Mouse (Mus musculus): ENCODE data around the gene Rdh11. TPM values are rescaled to one million over a fixed set of nuclear protein-coding genes. Genes with fewer than 3 reads are reported as not detected.

The Rdh11 gene
- total RNA-seq, 2 experiments from 2014 or later, result 5.2 to 6.6 TPM

- no peak for ATAC-seq (replicated peaks; ENCODE audit: low FRiP score, poor library complexity, severe bottlenecking)
These were observed 50.7 kb downstream of the Rdh11 start for GRCm38 (mm10) chr12:79141384-79141783.

- ATAC-seq (replicated peaks; ENCODE audit: low FRiP score, poor library complexity, severe bottlenecking), result no peak
These were observed 51.3 kb downstream of the Rdh11 start for GRCm38 (mm10) chr12:79140811-79141210.

GRCm38 (mm10) chr12:79139417-79139816 is 52.7 kb downstream of the Rdh11 start:
- ATAC-seq (replicated peaks; ENCODE audit: low FRiP score, poor library complexity, severe bottlenecking), result no peak

GRCm38 (mm10) chr12:79138999-79139398 is 53.1 kb downstream of the Rdh11 start:
- no peak for ATAC-seq (replicated peaks; ENCODE audit: low FRiP score, poor library complexity, severe bottlenecking)

- ATAC-seq (replicated peaks; ENCODE audit: low FRiP score, poor library complexity, severe bottlenecking), result no peak
These were observed 55.1 kb downstream of the Rdh11 start for GRCm38 (mm10) chr12:79136949-79137348.

GRCm38 (mm10) chr12:79135105-79135504 is 57.0 kb downstream of the Rdh11 start:
- no peak for ATAC-seq (replicated peaks; ENCODE audit: low FRiP score, poor library complexity, severe bottlenecking)

- ATAC-seq (replicated peaks; ENCODE audit: low FRiP score, poor library complexity, severe bottlenecking), result no peak
These were observed 57.4 kb downstream of the Rdh11 start for GRCm38 (mm10) chr12:79134676-79135075.

GRCm38 (mm10) chr12:79131706-79132460 is 60.2 kb downstream of the Rdh11 start:
- no peak for ATAC-seq (replicated peaks; ENCODE audit: low FRiP score, poor library complexity, severe bottlenecking)

- ATAC-seq (replicated peaks; ENCODE audit: low FRiP score, poor library complexity, severe bottlenecking), result no peak
These were observed 60.9 kb downstream of the Rdh11 start for GRCm38 (mm10) chr12:79131178-79131675.

- ATAC-seq (replicated peaks; ENCODE audit: low FRiP score, poor library complexity, severe bottlenecking), result peak; percentile 85
These were observed 61.6 kb downstream of the Rdh11 start, which contains the start of gene Arg2 for GRCm38 (mm10) chr12:79130299-79131177. Arg2 (plus strand) TSS chr12:79130777.

Other genes starting within 250 kb of the Rdh11 start
- 7.1 and 9.0 TPM in 2 replicates for gene Tmem229b, start 184.7 kb downstream of the Rdh11 start, total RNA-seq (2015; ENCODE audit: low replicate concordance)
- gene Tmem229b, start 184.7 kb downstream of the Rdh11 start, total RNA-seq (2017; ENCODE audit: low replicate concordance), result 5.4 and 9.5 TPM in 2 replicates
- not detected in 2 replicates for gene Plekhh1, start 163.1 kb downstream of the Rdh11 start, total RNA-seq (2015; ENCODE audit: low replicate concordance)
- gene Plekhh1, start 163.1 kb downstream of the Rdh11 start, total RNA-seq (2017; ENCODE audit: low replicate concordance), result not detected in 2 replicates
- 3.1 and 8.4 TPM in 2 replicates for gene Pigh, start 102.6 kb downstream of the Rdh11 start, total RNA-seq (2015; ENCODE audit: low replicate concordance)
- gene Pigh, start 102.6 kb downstream of the Rdh11 start, total RNA-seq (2017; ENCODE audit: low replicate concordance), result 1.5 and 2.2 TPM in 2 replicates
- 0.77 and 2.3 TPM in 2 replicates for gene Arg2, start 61.5 kb downstream of the Rdh11 start, total RNA-seq (2015; ENCODE audit: low replicate concordance)
- 0.43 and 1.1 TPM in 2 replicates for gene Arg2, start 61.5 kb downstream of the Rdh11 start, total RNA-seq (2017; ENCODE audit: low replicate concordance)
- gene Vti1b, start 19.6 kb downstream of the Rdh11 start, total RNA-seq (2015; ENCODE audit: low replicate concordance), result 3.1 and 9.2 TPM in 2 replicates
- 31.4 and 41.3 TPM in 2 replicates for gene Vti1b, start 19.6 kb downstream of the Rdh11 start, total RNA-seq (2017; ENCODE audit: low replicate concordance)
- gene Rdh12, start 16.6 kb upstream of the Rdh11 start, total RNA-seq (2015; ENCODE audit: low replicate concordance), result 10.7 and 16.1 TPM in 2 replicates
- gene Rdh12, start 16.6 kb upstream of the Rdh11 start, total RNA-seq (2017; ENCODE audit: low replicate concordance), result 2.6 and 4.5 TPM in 2 replicates
- gene Zfyve26, start 104.0 kb upstream of the Rdh11 start, total RNA-seq (2015; ENCODE audit: low replicate concordance), result 40.0 and 41.0 TPM in 2 replicates
- 18.8 and 29.4 TPM in 2 replicates for gene Zfyve26, start 104.0 kb upstream of the Rdh11 start, total RNA-seq (2017; ENCODE audit: low replicate concordance)
- gene Rad51b, start 105.0 kb upstream of the Rdh11 start, total RNA-seq (2015; ENCODE audit: low replicate concordance), result 3.5 TPM in 1 of 2 replicates, not detected in the other
- 2.9 and 4.2 TPM in 2 replicates for gene Rad51b, start 105.0 kb upstream of the Rdh11 start, total RNA-seq (2017; ENCODE audit: low replicate concordance)

All from erythroblast, adult 5-6 weeks (primary cell).